Mouse (Mus musculus): ENCODE measurements around the gene Pard3. TPM values are rescaled to one million over a fixed set of nuclear protein-coding genes. Genes with fewer than 3 reads are reported as not detected.

Pard3 gene
- polyA plus RNA-seq, 1 experiment from 2014 or later: 38.3 TPM

- no peak overlapping the region for H3K4me2 ChIP-seq (replicated peaks)
- H3K4me3 ChIP-seq (replicated peaks): no peak overlapping the region
- H3K36me3 ChIP-seq: no peaks in the 10 kb centered on the region
- H3K9me3 ChIP-seq (replicated peaks): no peaks in the 10 kb centered on the region
- no peaks in the 10 kb centered on the region for H3K27me3 ChIP-seq
- 77% methylated on average over 6 of the region's 6 CpGs for WGBS
- no peak overlapping the region for H3K27ac ChIP-seq (replicated peaks)
- ATAC-seq (ENCODE audit: insufficient number of reproducible peaks, low FRiP score, low TSS enrichment, low read depth): no peak
- peaks cover 37% of the 10 kb centered on the region for H3K4me1 ChIP-seq
- H3K9ac ChIP-seq: no peak overlapping the region
These were observed 20.9 kb downstream of the Pard3 start for GRCm38 (mm10) chr8:127084565-127084964.

- Histone ChIP-seq H3K4me3 (replicated peaks) (no peak overlapping the region), H3K4me1 (peaks cover 43% of the 10 kb centered on the region), H3K36me3 (no peaks in the 10 kb centered on the region), H3K27me3 (no peaks in the 10 kb centered on the region), H3K27ac (replicated peaks) (no peak overlapping the region), H3K9me3 (replicated peaks) (no peaks in the 10 kb centered on the region), H3K4me2 (replicated peaks) (no peak overlapping the region), H3K9ac (no peak overlapping the region)
- 58% methylated on average over 1 of the region's 1 CpGs for WGBS
- ATAC-seq (ENCODE audit: insufficient number of reproducible peaks, low FRiP score, low TSS enrichment, low read depth): no peak
These were observed 23.7 kb downstream of the Pard3 start for GRCm38 (mm10) chr8:127087434-127087833.

GRCm38 (mm10) chr8:127088372-127088771, 24.7 kb downstream of the Pard3 start:
- Histone ChIP-seq H3K4me1 (peaks cover 52% of the 10 kb centered on the region), H3K27ac (replicated peaks) (0 out of 2 replicates have a peak overlapping the region, but pooled peaks have one; percentile 36)
- WGBS: 21% methylated on average over 9 of the region's 9 CpGs

DNA sequence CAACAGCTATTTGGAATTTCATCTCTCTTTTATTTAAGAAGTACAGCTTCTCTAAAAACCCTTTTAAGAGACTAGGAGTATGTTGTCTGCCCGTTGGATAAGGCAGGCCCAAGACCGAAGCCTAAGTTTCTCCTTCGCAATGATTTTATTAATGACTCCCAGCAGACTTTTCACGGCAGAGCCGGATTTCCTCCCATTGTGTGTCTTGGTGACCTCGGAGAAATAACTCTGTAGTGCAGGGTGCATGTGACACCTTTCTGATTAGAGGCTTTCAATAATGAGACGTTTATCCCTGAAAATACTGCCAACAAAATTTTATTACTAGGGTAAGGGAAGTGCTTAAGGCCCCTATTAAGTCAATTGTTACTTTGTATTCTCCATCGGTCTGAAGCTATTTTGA, 25.3 kb downstream of the Pard3 start:
- H3K4me2 ChIP-seq (replicated peaks): no peak overlapping the region
- no peaks in the 10 kb centered on the region for H3K9me3 ChIP-seq (replicated peaks)
- no peak for ATAC-seq (ENCODE audit: insufficient number of reproducible peaks, low FRiP score, low TSS enrichment, low read depth)
- H3K36me3 ChIP-seq: no peaks in the 10 kb centered on the region
- no peak overlapping the region for H3K9ac ChIP-seq
- 43% methylated on average over 8 of the region's 8 CpGs for WGBS
- H3K4me3 ChIP-seq (replicated peaks): no peak overlapping the region
- 0 out of 2 replicates have a peak overlapping the region, but pooled peaks have one; percentile 36 for H3K27ac ChIP-seq (replicated peaks)
- H3K27me3 ChIP-seq: no peaks in the 10 kb centered on the region
- peaks cover 58% of the 10 kb centered on the region for H3K4me1 ChIP-seq

More at GRCm38 (mm10) chr8:127088372-127088771, 24.7 kb downstream of the Pard3 start:
- no peaks in the 10 kb centered on the region for H3K9me3 ChIP-seq (replicated peaks)
- no peaks in the 10 kb centered on the region for H3K27me3 ChIP-seq
- H3K4me2 ChIP-seq (replicated peaks): 0 out of 2 replicates have a peak overlapping the region, but pooled peaks have one; percentile 1
- H3K4me3 ChIP-seq (replicated peaks): no peak overlapping the region
- no peak overlapping the region for H3K9ac ChIP-seq
- no peaks in the 10 kb centered on the region for H3K36me3 ChIP-seq
- ATAC-seq (ENCODE audit: insufficient number of reproducible peaks, low FRiP score, low TSS enrichment, low read depth): no peak; the same call in 1 of the 2 replicates

GRCm38 (mm10) chr8:127090435-127090834, 26.7 kb downstream of the Pard3 start:
- H3K27ac ChIP-seq (replicated peaks): no peak overlapping the region
- no peaks in the 10 kb centered on the region for H3K9me3 ChIP-seq (replicated peaks)
- H3K27me3 ChIP-seq: no peaks in the 10 kb centered on the region
- no peak overlapping the region for H3K4me2 ChIP-seq (replicated peaks)
- no peak overlapping the region for H3K9ac ChIP-seq
- no peaks in the 10 kb centered on the region for H3K36me3 ChIP-seq
- no peak overlapping the region for H3K4me3 ChIP-seq (replicated peaks)
- 81% methylated on average over 4 of the region's 4 CpGs for WGBS
- no peak for ATAC-seq (ENCODE audit: insufficient number of reproducible peaks, low FRiP score, low TSS enrichment, low read depth)
- H3K4me1 ChIP-seq: peaks cover 70% of the 10 kb centered on the region

DNA sequence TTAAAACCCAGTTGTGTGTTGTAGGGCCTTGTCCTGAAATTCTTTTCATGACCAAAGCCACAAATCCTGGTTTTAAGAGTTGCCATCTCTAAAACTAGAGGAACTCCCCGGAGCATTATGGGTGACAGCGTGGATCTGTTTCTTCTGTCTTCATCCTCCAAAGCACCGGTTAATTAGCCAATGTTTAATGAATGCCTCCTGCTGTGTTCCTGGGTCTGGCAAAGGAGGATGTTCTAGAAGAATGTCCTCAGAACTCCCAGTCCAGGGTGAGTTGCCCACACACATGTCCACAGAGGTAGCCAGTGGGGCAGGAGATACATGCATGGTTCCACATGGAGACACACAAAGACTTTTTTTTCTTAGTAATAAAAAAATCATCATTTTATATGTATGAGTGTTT, 28.2 kb downstream of the Pard3 start:
- no peak overlapping the region for H3K4me2 ChIP-seq (replicated peaks)
- H3K27ac ChIP-seq (replicated peaks): peak overlapping the region; percentile 79; the same call in 1 of the 2 replicates
- peaks cover 69% of the 10 kb centered on the region for H3K4me1 ChIP-seq
- no peaks in the 10 kb centered on the region for H3K9me3 ChIP-seq (replicated peaks)
- 79% methylated on average over 3 of the region's 3 CpGs for WGBS
- no peak overlapping the region for H3K4me3 ChIP-seq (replicated peaks)
- no peaks in the 10 kb centered on the region for H3K36me3 ChIP-seq
- H3K9ac ChIP-seq: no peak overlapping the region
- no peaks in the 10 kb centered on the region for H3K27me3 ChIP-seq
- ATAC-seq (ENCODE audit: insufficient number of reproducible peaks, low FRiP score, low TSS enrichment, low read depth): no peak

DNA sequence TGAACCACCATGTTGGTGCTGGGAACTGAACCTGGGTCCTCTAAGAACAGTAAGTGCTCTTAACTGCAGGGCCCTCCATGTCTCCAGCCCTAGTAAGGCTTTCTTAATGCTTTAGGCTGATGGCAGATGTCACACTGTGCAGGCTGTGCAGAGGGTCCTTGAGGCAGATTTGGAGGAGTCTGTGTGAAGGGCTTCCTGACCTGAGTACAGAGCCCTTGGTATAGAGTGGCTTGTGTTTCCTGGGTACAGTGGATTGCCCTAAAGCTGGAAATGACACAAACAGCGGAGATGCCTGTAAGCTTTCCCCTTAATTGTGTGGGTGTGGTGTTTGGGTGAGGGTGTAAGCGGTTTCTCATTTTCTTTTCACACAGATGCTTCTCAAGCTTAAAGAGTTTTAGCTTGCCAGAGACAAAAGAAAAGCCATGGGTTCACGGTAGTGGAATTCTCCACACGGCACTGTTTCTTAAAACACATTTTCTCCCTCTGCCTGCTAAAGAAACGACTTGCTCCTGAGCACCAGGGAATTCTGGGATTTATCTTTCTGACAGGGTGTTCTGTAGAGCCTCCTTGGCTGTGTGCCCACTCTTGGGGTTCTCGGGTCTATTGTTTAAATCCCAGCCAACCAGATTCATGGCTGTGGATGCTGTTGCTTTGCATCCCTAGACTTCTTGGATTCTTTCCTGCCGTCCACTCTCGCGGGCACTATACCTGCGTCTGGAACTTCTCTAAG, 28.9 kb downstream of the Pard3 start:
- Histone ChIP-seq H3K27me3 (no peaks in the 10 kb centered on the region), H3K4me1 (peaks cover 68% of the 10 kb centered on the region), H3K4me3 (replicated peaks) (peak overlapping the region; percentile 10), H3K4me2 (replicated peaks) (peak overlapping the region; percentile 35), H3K9ac (no peak overlapping the region), H3K36me3 (no peaks in the 10 kb centered on the region), H3K9me3 (replicated peaks) (no peaks in the 10 kb centered on the region), H3K27ac (replicated peaks) (peak overlapping the region; percentile 79)
- 16% methylated on average over 10 of the region's 10 CpGs for WGBS
- 0 out of 2 replicates have a peak, but pooled peaks have one; percentile 49 for ATAC-seq (ENCODE audit: insufficient number of reproducible peaks, low FRiP score, low TSS enrichment, low read depth)

DNA sequence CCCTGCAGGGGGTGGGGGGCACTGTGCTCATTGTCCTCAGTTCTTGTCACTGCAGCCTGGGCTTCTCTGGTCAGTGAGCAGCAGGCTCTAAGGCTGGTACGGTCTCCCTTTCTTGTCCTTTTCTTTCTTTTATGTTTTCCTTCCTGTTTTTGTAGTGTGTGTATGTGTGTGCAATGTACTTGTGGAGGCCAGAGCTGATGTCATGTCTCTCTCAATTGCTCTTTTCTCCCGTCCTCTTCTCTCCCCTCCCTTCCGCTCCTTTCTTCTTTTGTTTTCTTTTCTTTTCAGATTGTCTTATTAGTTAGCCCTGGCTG, 29.4 kb downstream of the Pard3 start:
- H3K4me3 ChIP-seq (replicated peaks): peak overlapping the region; percentile 10; the same call in 1 of the 2 replicates
- no peaks in the 10 kb centered on the region for H3K36me3 ChIP-seq
- H3K9ac ChIP-seq: no peak overlapping the region
- peak overlapping the region; percentile 35 for H3K4me2 ChIP-seq (replicated peaks)
- no peaks in the 10 kb centered on the region for H3K27me3 ChIP-seq
- H3K9me3 ChIP-seq (replicated peaks): no peaks in the 10 kb centered on the region
- H3K4me1 ChIP-seq: peaks cover 63% of the 10 kb centered on the region
- peak overlapping the region; percentile 79 for H3K27ac ChIP-seq (replicated peaks)
- ATAC-seq (ENCODE audit: insufficient number of reproducible peaks, low FRiP score, low TSS enrichment, low read depth): no peak
- 76% methylated on average over 3 of the region's 3 CpGs for WGBS

DNA sequence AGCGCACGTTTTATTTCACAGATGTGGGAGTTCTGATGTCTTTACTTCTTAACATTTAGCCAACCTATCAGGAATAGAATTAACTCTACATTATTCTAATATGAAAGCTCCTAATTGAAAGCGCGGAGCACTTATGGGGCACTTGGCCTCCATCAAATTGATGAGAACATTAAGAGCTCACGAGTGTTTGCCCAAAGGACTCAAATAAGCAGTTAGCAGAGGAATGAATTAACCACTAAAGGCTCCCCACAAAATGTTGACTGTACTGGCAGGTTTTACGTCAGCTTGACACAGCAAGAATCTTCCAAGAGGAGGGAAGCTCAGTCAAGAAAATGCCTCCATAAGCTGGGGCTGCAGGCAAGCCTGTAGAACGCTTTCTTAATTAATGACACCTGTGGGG, 32.1 kb downstream of the Pard3 start:
- Histone ChIP-seq H3K9me3 (replicated peaks) (no peaks in the 10 kb centered on the region), H3K36me3 (no peaks in the 10 kb centered on the region), H3K27ac (replicated peaks) (no peak overlapping the region), H3K27me3 (no peaks in the 10 kb centered on the region), H3K9ac (no peak overlapping the region), H3K4me1 (peaks cover 63% of the 10 kb centered on the region), H3K4me2 (replicated peaks) (no peak overlapping the region), H3K4me3 (replicated peaks) (no peak overlapping the region)
- ATAC-seq (ENCODE audit: insufficient number of reproducible peaks, low FRiP score, low TSS enrichment, low read depth): no peak
- WGBS: 68% methylated on average over 7 of the region's 7 CpGs

GRCm38 (mm10) chr8:127099439-127100090, 35.9 kb downstream of the Pard3 start:
- Histone ChIP-seq H3K4me2 (replicated peaks) (no peak overlapping the region), H3K4me1 (peaks cover 39% of the 10 kb centered on the region), H3K27me3 (no peaks in the 10 kb centered on the region), H3K4me3 (replicated peaks) (no peak overlapping the region), H3K36me3 (no peaks in the 10 kb centered on the region), H3K9me3 (replicated peaks) (no peaks in the 10 kb centered on the region), H3K9ac (no peak overlapping the region), H3K27ac (replicated peaks) (peak overlapping the region; percentile 51)
- 22% methylated on average over 1 of the region's 1 CpGs for WGBS
- 0 out of 2 replicates have a peak, but pooled peaks have one; percentile 34 for ATAC-seq (ENCODE audit: insufficient number of reproducible peaks, low FRiP score, low TSS enrichment, low read depth)

- Histone ChIP-seq H3K36me3 (no peaks in the 10 kb centered on the region), H3K4me2 (replicated peaks) (no peak overlapping the region)
These were observed 39.6 kb downstream of the Pard3 start for GRCm38 (mm10) chr8:127103256-127103655.

More at GRCm38 (mm10) chr8:127103256-127103655, 39.6 kb downstream of the Pard3 start:
- 0 out of 2 replicates have a peak overlapping the region, but pooled peaks have one; percentile 1 for H3K27ac ChIP-seq (replicated peaks)
- H3K9me3 ChIP-seq (replicated peaks): no peaks in the 10 kb centered on the region
- no peak for ATAC-seq (ENCODE audit: insufficient number of reproducible peaks, low FRiP score, low TSS enrichment, low read depth)
- no peak overlapping the region for H3K4me3 ChIP-seq (replicated peaks)
- no peaks in the 10 kb centered on the region for H3K27me3 ChIP-seq
- WGBS: 59% methylated on average over 5 of the region's 5 CpGs
- peaks cover 30% of the 10 kb centered on the region for H3K4me1 ChIP-seq
- no peak overlapping the region for H3K9ac ChIP-seq

All from embryonic facial prominence, embryonic 15.5 days (tissue).